Mouse (Mus musculus) E14TG2a.4 (cell line): ENCODE data around the gene Olfr523.

ENCODE experiments used
- H3K27me3 ChIP-seq: 2 replicates; pipeline ENCODE4 v1.6.1; 2014; ENCODE audit warnings: low read length, control low read depth; ENCODE audit not compliant: insufficient read depth
- H3K36me3 ChIP-seq: 2 replicates; pipeline ENCODE4 v1.6.1; 2014; ENCODE audit warnings: low read length, control low read depth; ENCODE audit not compliant: insufficient read depth
- H3K4me1 ChIP-seq: replicated peaks from 2 replicates; pipeline ENCODE4 v1.6.1; 2014; ENCODE audit warnings: low read depth, low read length, control low read depth
- H3K4me3 ChIP-seq: replicated peaks from 2 replicates; pipeline ENCODE4 v1.5.1; 2014; ENCODE audit warnings: mild to moderate bottlenecking, low read length
- H3K9me3 ChIP-seq: 2 replicates; pipeline ENCODE4 v1.6.1; 2014; ENCODE audit warnings: low read length, control low read depth
- CTCF ChIP-seq: conservative IDR thresholded peaks from 2 replicates; pipeline ENCODE4 v1.5.1; 2014; ENCODE audit warnings: low read length
- NANOG ChIP-seq: IDR thresholded peaks from 2 replicates; pipeline ENCODE4 v1.6.1; 2014; ENCODE audit warnings: borderline replicate concordance, low read length, mixed read lengths
- POU5F1 ChIP-seq: IDR thresholded peaks from 2 replicates; pipeline ENCODE4 v1.6.1; 2014; ENCODE audit warnings: low read length, borderline replicate concordance

Olfr523 gene

DNA sequence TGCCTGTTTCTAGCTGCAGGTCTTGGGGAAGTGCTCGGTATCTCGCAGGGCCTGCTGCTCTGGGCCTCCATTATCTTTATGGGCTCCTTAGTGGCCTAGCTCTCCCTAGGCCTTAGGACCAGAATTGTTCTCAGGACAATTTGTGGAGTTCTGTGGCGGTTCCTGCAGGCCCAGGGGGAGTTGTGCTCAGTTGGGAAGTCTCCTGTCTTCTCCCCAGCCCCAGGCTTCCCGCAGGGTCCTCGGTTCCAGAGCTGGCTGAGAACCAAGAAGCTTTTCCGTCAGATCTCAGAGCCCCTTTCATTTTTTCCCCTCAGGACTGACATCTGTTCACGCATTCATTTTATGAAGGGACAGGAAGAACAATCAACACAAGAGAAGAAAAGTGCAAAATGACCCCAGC, 8.4 kb upstream of the Olfr523 start, which contains the start of gene Olfr522:
Gene Olfr522, minus strand, starts transcription at position 101 of the 400 bp plus-strand sequence.
- Histone ChIP-seq H3K4me3 (no peak within 1 kb of the TSS), H3K9me3 (peaks cover 13% of the 10 kb centered on the region), H3K27me3 (peaks cover 14% of the 10 kb centered on the region; the same call in 1 of the 2 replicates), H3K36me3 (no peaks in the 10 kb centered on the region), H3K4me1 (0 out of 2 replicates have a peak, but pooled peaks cover 3% of the 10 kb centered on the region)
- TF ChIP-seq CTCF = no peak
- no peak for TF ChIP-seq POU5F1
- TF ChIP-seq NANOG = no peak

DNA sequence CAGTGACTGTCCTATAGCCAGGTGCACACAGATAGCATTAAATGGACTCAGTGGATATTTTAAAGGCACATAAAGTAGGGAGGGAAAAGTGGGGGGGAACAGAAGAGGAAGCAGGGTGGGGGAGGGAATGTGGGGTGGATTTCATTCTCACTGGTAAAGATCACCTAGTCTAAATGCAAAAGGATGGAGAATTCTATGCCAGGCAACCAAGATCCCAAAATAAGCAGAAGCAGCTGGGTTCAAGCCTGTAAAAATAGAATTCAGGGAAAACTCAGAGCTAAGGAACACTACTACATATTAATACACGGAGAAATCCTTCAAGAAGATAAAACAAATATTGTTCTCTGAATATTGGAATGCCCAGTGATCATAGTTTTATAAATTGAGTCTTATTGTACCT, 5.1 kb upstream of the Olfr523 start:
- Histone ChIP-seq H3K27me3 (0 out of 2 replicates have a peak, but pooled peaks cover 6% of the 10 kb centered on the region), H3K9me3 (no peaks in the 10 kb centered on the region; the same call in 1 of the 2 replicates), H3K4me1 (peaks cover 18% of the 10 kb centered on the region), H3K4me3 (no peak overlapping the region), H3K36me3 (no peaks in the 10 kb centered on the region)
- TF ChIP-seq NANOG = no peak
- TF ChIP-seq CTCF = no peak
- no peak for TF ChIP-seq POU5F1

DNA sequence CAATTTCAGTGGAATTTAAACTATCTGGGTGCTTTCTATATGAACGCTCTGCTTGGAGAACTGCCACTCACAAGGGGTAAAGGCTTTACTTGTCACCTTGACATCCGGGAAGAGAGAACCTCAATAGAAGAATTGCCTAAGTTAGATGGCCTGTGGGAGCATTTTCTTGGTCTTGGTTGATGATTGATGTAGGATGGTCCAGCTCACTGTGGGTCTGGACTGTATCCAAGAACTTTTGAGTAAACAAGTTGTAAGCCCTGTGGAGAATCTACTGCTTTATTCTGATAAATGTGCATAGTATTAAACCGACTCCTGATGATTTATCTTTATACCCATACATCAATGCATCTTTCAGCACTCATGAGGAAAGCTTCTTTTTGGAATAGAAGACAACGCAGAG, 3.6 kb upstream of the Olfr523 start:
- Histone ChIP-seq H3K4me3 (no peak overlapping the region), H3K9me3 (no peaks in the 10 kb centered on the region; the same call in 1 of the 2 replicates), H3K4me1 (peaks cover 18% of the 10 kb centered on the region), H3K27me3 (no peaks in the 10 kb centered on the region; the same call in 1 of the 2 replicates), H3K36me3 (no peaks in the 10 kb centered on the region)
- TF ChIP-seq POU5F1 (no peak), NANOG (no peak), CTCF (no peak)

DNA sequence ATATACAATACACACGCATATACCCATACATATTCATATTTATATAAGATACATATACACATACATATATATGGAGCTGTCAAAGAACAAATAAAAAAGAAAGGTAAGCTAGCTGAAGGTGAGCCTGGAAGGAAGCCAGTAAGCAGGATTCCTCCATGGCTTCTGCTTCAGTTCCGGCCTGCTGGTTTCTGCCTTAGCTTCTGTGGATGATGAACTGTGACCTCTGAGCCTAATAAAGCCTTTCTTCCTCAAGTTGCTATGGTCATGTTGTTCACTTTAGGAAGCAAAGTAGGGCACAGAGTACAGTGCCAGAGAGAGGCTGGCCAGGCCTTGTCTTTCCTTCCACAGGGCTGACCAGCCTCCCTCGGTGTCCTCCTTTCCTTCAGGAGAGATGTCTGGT, 2.2 kb upstream of the Olfr523 start:
- Histone ChIP-seq H3K9me3 (no peaks in the 10 kb centered on the region; the same call in 1 of the 2 replicates), H3K36me3 (no peaks in the 10 kb centered on the region), H3K4me1 (peaks cover 17% of the 10 kb centered on the region), H3K4me3 (no peak overlapping the region), H3K27me3 (no peaks in the 10 kb centered on the region; the same call in 1 of the 2 replicates)
- TF ChIP-seq CTCF = no peak
- no peak for TF ChIP-seq NANOG
- no peak for TF ChIP-seq POU5F1

DNA sequence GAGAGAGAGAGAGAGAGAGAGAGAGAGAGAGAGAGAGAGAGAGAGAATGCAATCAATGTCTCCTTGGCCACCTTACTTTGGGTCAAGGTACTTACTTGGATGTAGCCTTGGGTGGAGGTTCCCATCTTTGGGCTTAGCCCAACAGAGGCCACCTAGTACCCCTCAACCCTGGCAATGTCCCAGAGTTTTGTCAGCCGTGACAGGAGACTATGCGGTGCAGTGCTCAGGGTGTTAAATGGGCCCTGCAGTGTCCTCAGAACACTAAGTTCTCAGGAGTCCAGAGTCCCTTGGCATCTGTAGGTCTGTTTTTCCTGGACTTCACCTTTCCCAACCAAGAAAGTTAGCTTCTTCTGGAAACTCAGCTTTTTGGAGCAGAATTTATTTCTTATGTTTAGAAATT, 6.2 kb downstream of the Olfr523 start:
- H3K9me3 ChIP-seq = no peaks in the 10 kb centered on the region
- H3K4me3 ChIP-seq = no peak overlapping the region
- TF ChIP-seq NANOG (no peak), POU5F1 (no peak), CTCF (no peak)
- no peaks in the 10 kb centered on the region for H3K36me3 ChIP-seq
- no peaks in the 10 kb centered on the region for H3K27me3 ChIP-seq
- H3K4me1 ChIP-seq = no peaks in the 10 kb centered on the region

DNA sequence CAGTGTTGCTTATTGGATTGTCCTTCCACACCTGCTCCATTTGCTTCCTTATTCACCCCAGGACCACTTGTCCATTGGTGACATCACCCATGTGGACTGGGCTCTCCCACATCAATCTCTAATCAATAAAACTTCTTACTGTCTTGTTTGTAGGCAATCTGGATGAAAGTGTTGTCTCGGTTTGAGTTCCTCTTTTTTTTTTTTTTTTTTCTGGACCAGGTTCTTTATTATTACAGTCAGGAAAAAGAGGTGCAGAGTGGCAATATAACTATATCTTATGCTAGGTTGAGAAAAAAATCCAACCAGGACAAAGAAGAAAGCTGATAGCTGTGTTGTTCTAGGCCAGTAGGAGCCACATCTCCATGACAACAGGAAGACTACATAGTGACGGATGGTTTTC, 7.7 kb downstream of the Olfr523 start:
- Histone ChIP-seq H3K36me3 (no peaks in the 10 kb centered on the region), H3K4me1 (no peaks in the 10 kb centered on the region), H3K27me3 (no peaks in the 10 kb centered on the region; the same call in 1 of the 2 replicates), H3K4me3 (no peak overlapping the region), H3K9me3 (no peaks in the 10 kb centered on the region)
- TF ChIP-seq POU5F1 = no peak
- TF ChIP-seq NANOG = no peak
- no peak for TF ChIP-seq CTCF

DNA sequence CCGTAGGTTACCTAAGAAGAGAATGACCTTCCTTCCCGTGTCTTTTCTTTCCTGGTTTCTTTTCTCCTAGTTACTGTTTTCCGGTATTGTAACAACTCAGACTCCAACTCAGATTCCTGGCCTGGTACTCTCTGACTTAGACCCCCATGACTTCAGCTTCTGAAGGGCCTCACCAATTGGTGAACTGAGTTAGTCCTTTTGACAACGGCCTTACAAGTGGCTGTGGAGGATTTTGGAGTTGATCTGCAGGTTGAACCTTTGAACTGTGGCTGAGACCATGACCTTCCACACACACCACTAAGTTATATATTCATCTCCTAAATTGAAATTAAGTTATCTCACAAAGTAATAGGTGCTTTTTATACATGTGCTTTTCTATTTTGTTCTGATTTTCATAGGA, 11.2 kb downstream of the Olfr523 start:
- Histone ChIP-seq H3K9me3 (no peaks in the 10 kb centered on the region), H3K27me3 (no peaks in the 10 kb centered on the region; the same call in 1 of the 2 replicates), H3K4me1 (no peaks in the 10 kb centered on the region), H3K36me3 (no peaks in the 10 kb centered on the region), H3K4me3 (no peak overlapping the region)
- TF ChIP-seq POU5F1 (no peak), NANOG (no peak), CTCF (no peak)

DNA sequence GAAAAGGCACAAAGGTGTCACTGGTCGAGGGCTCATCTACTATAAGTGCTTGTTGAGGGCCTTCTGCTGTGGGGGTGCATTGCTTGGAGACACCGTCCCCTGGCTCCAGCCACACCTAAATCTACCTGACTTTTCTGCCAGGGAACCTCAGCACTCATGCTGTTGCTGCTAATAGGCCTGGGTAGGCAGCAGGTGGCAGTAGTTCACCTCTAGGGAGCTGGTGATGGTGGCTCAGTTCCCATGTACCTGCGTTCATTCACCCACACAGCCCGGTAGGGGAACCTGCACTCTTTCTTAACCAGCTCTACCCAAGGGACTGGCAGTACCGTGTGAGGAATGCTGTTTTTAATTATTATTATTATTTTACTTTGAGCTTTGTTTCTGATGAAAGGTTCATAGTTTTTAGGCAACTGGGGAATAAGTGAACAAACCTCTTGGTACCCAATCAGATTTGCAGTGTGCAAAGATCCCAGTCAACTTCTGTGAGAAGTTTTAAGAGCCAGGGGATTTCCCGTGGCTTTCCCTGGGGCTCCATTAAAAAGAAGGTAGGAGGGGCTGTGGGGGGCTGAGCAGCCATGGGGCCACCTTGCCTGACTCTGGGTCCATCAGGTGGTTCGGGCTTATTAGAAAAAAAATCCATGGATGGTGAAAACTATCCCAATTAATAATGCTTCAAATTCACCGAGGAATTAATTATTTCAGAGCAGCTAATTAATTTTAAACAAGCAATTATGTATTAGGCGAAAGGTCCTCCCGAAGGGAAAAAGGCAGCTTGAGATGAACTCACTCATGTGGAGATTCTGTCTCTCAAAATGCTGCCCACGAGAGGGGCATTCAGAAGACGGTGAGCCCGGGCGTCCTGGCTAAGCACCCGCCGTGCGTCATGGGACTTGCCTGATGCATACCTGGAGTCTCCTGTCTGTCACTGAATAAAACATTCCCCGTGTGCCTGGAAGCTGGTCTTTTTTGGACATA, 13.9 kb downstream of the Olfr523 start:
- H3K4me3 ChIP-seq = no peak overlapping the region
- H3K9me3 ChIP-seq = no peaks in the 10 kb centered on the region
- H3K4me1 ChIP-seq = no peaks in the 10 kb centered on the region
- H3K36me3 ChIP-seq = no peaks in the 10 kb centered on the region
- no peak for TF ChIP-seq NANOG
- peak; percentile 35; the same call in 1 of the 2 replicates for TF ChIP-seq CTCF
- H3K27me3 ChIP-seq = no peaks in the 10 kb centered on the region; the same call in 1 of the 2 replicates
